Mouse (Mus musculus) frontal cortex, postnatal 36 days (tissue): ENCODE measurements around the gene Dpm2.

Experiments used
- DNase-seq, 2 experiments: peaks; one replicate each; pipeline ENCODE4 v3.0.0; 2022; ENCODE audit warnings: low spot score in 2 of 2

Dpm2 gene

GRCm38 (mm10) chr2:32570698-32571494, at the start of gene Dpm2:
Gene Dpm2 (plus strand): TSS chr2:32570858.
- DNase-seq, result peak; percentile 89 to 94

- no peak for DNase-seq
These were observed 46.1 kb upstream of the Dpm2 start for GRCm38 (mm10) chr2:32524536-32525031.

DNA sequence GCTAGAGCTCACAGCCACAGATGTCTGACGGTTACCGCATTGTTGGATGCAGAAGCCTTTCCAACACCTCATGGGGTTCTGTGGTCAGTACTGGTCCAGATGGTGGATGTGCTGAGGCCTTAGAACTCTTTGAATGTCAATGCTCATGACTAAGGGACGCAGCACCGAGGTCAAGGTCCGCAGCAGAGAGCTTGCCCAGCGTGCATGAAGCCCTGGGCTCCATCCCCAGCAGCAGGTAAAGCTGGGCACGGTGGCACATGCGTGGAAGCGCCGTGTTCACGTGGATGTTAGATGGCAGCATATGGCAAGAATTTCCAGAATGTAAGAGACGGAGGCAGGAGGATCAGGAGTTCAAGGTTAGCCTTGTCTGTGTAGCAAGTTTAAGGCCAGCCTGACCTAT, 44.8 kb upstream of the Dpm2 start:
- no peak for DNase-seq

GRCm38 (mm10) chr2:32527468-32527966, 43.1 kb upstream of the Dpm2 start:
- DNase-seq, result no peak

GRCm38 (mm10) chr2:32528326-32528725, 42.3 kb upstream of the Dpm2 start:
- no peak for DNase-seq

DNA sequence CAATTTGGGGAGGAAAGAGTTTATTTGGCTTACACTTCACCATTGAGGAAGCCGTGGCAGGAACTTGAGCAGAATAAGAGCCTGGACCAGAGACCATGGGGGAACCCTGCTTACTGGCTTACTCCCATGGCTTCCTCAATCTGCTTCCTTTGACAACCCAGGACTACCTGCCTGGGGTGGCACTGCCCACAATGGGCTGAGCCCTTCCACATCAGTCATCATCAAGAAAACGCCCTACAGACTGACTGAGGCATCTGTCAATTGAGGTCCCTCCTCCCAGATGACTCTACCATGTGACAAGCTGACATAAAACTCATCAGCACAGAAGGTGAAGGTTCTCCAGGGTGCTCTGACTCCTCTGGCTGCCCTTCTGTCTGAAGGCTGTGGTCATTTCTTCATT, 40.2 kb upstream of the Dpm2 start:
- no peak for DNase-seq

- DNase-seq, result no peak
These were observed 37.5 kb upstream of the Dpm2 start for GRCm38 (mm10) chr2:32533163-32533562.

GRCm38 (mm10) chr2:32534061-32534732, 36.5 kb upstream of the Dpm2 start:
- DNase-seq, result peak in 1 of 2 experiments; percentile 26

DNA sequence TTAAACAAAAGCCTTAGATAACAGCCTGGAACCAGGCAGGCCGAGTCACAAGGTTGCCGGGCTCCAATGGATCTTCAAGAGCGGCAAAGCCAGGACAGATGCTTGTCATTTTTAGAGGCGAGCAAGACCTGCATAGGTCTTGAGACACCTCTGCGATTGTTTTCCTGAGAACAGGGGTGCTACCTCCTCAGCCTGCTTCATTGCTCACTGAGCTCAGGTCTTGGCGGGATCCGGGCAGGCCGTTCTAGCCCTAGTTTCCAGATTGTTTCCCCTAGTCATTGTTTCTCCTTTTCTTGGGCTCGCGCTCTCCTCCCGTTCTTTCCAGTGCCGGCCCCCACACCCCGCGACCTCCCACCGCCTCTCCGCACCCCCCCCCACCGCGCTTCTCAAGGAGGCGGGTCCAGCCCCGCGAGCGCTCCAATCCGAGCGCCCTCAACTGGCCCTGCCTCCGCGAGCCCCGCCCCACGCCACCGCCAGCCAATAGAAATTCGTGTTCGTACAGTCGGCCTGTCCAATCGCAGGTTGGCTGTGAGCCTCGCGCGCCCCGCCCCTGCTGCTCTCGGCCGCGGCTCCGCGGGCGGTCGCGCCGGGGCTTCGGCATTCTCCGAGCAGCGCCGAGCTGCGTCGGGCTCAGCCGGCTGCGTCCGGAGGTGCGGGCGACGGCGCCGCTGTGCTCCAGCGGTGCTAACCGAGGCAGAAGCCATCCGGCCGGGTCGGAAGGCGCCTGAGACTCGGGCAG, 35.8 kb upstream of the Dpm2 start, which contains the start of gene Fam102a:
Fam102a (plus strand) TSS at position 600 of the 739 bp plus-strand sequence.
- DNase-seq, result peak; percentile 98

DNA sequence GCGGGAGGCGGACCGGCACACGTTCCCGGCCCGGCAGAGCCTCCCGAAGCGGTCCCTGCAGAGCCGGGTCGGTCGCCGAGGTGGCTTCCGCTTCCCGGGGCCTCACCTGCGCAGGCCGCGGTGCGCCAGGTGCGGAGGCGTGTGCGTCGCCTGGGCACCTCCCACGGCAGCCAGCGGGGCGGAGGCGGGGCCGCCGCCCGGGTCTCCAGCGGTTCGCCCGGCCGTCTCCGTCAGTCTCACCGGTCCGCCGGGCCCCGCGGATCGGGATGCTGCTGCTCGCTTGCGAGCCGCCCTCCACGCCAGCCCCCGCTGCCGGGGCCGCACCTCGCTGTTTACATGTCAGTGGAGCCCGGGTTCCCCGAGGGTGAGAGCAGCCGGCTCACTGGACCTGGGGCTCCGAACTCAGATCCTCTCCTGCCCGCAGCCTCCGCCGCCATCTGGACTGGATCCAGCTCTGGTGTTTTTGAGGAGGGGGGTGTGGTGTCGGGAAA, 35.1 kb upstream of the Dpm2 start:
- DNase-seq, result peak in 1 of 2 experiments; percentile 57

- DNase-seq, result peak in 1 of 2 experiments; percentile 60
These were observed 34.5 kb upstream of the Dpm2 start for GRCm38 (mm10) chr2:32536086-32536633.

DNA sequence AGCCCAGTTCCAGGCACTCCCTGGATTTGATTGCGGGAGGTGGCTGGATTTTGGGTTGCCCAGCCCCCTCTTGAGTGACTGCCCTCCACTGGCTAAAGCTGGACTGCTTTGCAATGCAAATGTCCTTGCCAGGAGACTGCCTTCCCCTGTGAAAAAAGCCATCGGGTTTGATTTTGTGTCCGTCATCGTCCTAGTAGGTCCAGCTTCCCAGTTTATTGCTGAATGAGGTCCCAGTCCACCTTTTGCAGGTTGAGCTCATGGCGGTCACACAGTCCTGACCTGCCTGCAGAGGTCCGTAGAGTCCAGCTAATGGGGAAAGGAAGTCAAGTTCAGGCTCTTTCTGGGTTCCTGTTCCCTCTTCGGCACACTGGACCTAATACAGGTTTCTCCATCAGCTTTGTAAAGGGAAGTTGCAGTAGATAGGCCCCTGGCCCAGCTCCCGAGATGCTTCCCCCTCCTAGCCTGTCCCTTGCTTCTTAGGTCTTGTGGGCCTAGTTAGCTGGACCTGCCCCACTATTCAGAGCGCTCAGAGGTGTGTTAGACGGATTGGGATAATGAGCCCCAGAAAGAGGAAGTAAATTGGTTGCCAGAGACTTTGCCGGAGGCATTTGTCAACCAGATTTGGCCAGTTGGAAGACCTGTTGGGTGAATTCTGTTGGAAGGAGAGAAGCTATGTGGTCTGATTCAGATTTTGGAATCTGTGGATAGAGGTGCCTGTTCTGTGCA, 33.9 kb upstream of the Dpm2 start:
- DNase-seq, result peak; percentile 19 to 70

GRCm38 (mm10) chr2:32537360-32537905, 33.2 kb upstream of the Dpm2 start:
- DNase-seq, result no peak

DNA sequence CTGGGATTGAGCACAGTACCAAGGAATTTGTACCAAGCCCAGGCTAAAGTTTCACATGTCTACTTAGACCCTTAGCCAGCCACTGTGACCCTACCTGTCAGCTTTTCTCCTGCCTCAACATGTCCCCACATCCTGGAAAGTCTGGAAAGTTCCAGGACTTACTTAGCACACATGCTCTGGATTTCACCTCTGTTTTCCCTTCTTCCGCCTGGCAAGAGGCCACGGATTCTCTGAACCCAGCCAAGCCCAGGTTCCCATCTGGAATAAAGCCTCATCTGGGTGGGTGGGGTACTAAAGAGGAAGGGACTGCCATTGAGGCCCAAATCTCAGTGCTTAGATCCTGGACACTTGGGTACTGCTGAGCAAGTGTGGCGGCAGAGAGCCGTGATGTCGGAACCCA, 32.7 kb upstream of the Dpm2 start:
- no peak for DNase-seq

DNA sequence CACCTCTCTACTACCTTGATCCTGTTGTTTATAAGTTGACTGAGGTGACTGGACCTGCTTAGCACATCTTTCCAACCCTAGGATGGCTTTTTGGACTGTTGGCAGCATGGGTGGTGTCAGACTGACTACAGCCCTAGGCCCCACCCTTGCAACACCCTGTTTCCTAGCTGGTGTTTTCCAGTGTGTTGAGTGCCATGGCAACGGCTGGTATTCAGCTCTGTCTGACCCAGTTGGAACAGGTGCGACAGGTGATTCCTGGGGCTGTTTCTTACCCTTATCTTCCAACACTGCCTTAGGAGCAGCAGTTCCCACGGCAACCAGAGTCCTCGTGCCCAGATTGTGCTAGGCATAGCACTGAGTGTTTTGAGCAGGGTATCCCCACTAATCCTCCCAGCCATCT, 32.2 kb upstream of the Dpm2 start:
- DNase-seq, result no peak

- DNase-seq, result no peak
These were observed 31.1 kb upstream of the Dpm2 start for GRCm38 (mm10) chr2:32539452-32539981.

DNA sequence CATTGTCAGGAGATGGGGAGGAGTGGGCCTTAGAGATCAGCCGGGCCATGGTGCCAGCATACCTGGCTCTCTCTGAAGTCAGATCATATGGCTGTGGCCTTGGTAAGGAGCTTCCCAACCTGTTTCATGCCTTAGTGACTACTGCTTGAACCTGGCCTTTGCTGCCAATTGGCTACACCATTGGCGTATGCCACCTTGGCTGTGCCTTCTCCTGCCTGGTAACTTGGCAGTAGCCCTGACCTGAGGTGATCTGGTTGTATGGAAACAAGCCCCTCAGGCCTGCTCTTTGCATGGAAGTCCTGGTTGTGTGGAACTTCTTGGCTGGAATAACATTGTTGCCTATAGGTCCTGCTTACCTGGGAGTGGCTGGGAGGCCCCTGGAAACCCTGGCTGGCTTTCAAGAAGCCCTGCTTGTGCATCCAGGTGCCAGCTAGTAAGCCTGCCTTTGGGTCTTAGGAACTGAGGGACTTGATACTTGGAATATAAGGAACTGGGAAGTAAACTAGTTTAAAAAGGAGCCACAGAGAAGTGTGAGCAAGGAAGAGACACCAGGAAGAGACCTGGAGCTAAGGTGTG, 29.2 kb upstream of the Dpm2 start:
- no peak for DNase-seq

- no peak for DNase-seq
These were observed 28.6 kb upstream of the Dpm2 start for GRCm38 (mm10) chr2:32541986-32542573.

DNA sequence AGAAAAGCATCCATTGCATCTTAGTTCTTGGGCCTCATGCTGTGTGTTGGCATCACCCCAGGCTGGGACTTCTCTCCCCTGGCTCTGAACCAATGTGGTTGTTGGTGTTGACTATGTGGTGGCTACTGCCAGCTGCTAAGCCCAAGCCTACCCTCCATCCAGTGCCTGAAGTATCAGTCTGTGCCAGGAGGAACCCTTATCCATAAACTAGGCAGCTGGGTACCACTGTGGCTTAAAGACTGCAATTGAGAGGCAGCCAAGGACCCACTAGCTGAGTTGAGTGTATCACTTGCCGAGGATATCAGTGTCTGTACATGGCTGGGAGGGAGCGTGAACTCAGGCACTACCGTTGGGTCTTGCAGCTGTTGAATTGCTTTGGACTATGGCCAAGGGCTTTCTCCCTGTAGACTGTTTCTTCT, 27.6 kb upstream of the Dpm2 start:
- DNase-seq, result peak in 1 of 2 experiments; percentile 29
